Mouse (Mus musculus) ES-E14 (cell line): ENCODE results near the gene Tmem144.

Source experiments
- CHD2 ChIP-seq: IDR thresholded peaks from 2 replicates; pipeline ENCODE4 v1.6.1; 2014; ENCODE audit warnings: mild to moderate bottlenecking, low read depth, low read length, inconsistent platforms
- MAFK ChIP-seq: IDR thresholded peaks from 2 replicates; pipeline ENCODE4 v1.6.1; 2014; ENCODE audit warnings: mild to moderate bottlenecking, low read depth, low read length, inconsistent platforms; ENCODE audit not compliant: insufficient read depth
- ZC3H11A ChIP-seq: IDR thresholded peaks from 2 replicates; pipeline ENCODE4 v1.6.1; 2012; ENCODE audit warnings: low read depth, mild to moderate bottlenecking, inconsistent platforms, low read length, borderline replicate concordance
- ZNF384 ChIP-seq: IDR thresholded peaks from 2 replicates; pipeline ENCODE4 v1.6.1; 2012; ENCODE audit warnings: low read depth, low read length, inconsistent platforms

- no peak for TF ChIP-seq ZC3H11A
- no peak for TF ChIP-seq MAFK
- no peak for TF ChIP-seq ZNF384
- no peak for TF ChIP-seq CHD2
Observed at GRCm38 (mm10) chr3:79842616-79843016, 10.0 kb downstream of the Tmem144 start.
